Mouse (Mus musculus) cerebellum, adult 8-10 months (tissue): ENCODE data around the gene Uba5.

Experiments
- DNase-seq: peaks from one replicate; pipeline ENCODE4 v3.0.0; 2022

The Uba5 gene

GRCm38 (mm10) chr9:104063244-104063961 is 469 bp upstream of the Uba5 start, which contains the start of gene Acad11:
TSS of gene Acad11 (plus strand) at chr9:104063377.
- DNase-seq, result peak; percentile 92

DNA sequence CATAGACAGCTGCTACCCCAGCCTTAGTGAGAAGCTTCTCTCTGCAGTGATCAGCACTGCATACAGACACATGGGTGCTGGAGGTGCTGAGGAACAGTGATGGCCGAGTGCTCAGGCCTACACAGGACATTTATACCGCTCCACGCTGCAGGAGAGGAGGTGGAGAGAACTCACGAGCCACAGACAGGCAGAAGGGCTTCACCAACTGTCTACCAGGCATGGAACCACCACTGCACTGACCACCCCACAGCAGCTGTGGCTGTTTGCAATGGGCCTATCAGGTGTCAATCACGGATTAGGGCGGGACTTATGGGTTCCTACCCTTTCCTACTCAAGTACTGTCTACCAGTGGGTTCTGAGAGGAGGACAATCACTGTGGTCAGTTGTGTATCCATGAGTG is 11.9 kb downstream of the Uba5 start:
- no peak for DNase-seq

DNA sequence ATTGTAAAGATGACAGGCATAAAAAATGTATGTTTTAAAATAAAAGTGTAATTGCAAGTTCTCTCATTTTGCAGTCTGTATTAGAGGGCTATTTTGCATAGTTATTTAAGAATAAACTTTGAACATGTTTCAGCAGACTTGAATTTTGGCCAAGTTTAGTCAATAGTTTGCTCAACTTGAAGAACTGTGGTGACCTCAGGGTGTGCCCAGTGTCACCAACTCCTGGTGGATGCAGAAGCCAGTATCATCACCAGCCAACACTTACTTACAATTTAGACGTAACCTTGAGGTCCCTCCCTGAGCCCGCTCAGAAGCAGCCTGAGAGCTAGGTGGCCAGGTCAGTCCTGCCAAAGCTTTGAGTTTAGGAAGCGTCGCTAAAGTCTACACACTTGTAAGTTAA is 19.3 kb downstream of the Uba5 start:
- no peak for DNase-seq

DNA sequence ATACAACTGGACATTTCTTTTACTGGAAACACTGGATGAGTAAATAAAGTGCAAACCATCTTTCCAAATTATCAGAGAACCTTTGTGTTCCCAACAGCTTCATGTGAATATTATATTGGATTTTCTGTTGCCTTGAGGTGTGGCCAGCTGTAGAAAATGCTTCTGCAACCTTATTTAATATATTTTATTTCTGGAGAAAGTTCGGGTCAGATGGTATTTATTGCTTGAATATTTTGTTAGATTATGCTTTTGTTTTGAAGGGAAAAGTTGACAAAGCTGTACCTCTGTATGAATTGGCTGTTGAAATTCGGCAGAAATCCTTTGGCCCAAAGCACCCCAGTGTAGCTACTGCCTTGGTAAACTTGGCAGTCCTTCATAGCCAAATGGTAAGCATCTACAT is 22.6 kb downstream of the Uba5 start, which contains the start of gene Gm28305:
TSS of gene Gm28305 (plus strand) at position 301 of the 400 bp plus-strand sequence.
- no peak for DNase-seq

- DNase-seq, result no peak
Measured at GRCm38 (mm10) chr9:104039742-104040141, 23.2 kb downstream of the Uba5 start.

DNA sequence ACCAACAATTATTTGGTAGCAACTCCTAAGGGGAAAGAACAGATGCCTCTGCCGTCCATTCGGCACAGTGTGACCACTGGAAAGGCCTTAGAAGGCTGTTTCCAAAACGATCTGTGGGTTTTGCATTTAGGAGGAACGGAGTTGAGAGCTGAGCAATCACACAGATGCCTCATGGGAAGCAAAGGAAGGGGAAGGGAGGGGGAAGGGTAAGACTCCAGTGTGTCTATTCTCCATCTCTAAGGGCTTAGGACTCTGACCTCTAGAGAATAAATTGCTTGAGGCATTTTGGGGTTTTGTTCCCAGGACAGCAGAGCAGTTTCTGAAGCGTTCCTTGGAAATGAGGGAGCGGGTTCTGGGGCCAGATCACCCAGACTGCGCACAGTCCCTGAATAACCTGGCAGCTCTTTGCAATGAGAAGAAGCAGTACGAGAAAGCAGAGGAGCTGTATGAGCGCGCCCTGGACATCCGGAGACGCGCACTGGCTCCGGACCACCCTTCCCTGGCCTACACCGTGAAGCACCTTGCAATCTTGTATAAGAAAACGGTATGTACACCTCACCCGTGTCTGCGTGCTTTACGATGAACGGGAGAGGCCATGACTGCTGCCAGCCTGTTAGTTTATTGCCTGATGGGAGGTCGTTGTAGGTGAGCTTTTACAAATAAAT is 23.8 kb downstream of the Uba5 start:
- no peak for DNase-seq

DNA sequence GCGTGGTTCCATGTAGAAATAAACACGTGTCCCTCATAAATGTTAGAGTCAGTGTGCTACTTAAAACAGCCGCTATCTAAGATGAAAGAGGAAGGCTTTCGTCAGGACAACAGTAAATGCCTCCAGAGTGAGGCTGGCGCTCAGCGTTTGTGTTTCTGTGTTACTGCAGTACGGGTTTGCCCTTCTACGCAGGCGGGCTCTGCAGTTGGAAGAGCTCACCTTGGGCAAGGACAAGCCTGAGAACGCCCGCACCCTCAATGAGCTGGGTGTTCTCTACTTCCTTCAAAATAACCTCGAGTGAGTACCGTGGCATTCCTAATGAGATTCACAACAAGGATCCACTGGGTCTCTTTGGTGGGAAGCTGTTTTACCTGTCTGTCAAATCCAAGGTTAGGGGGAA is 24.7 kb downstream of the Uba5 start:
- DNase-seq, result no peak

- peak; percentile 58 for DNase-seq
Measured at GRCm38 (mm10) chr9:104035261-104036015, 27.5 kb downstream of the Uba5 start.

DNA sequence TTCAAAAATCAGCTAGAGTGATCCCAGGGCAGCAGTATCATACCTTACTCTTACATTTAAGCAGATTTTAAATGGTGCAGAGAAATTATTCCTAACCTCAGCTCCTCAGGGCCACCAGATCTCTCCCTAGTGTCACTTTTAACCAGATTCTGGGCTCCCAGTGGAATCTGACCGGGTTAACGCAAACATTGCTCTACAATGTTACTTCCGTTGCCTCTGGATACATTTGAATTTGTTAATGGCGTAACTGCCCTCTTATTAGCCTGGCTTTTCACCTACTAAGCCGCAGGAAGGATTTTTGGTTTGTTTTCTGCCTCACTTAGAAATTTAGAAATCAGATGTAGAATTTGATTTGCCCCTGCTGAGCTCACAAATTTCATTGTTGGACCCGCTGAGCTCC is 28.2 kb downstream of the Uba5 start:
- no peak for DNase-seq

GRCm38 (mm10) chr9:104034231-104034630 is 28.7 kb downstream of the Uba5 start:
- no peak for DNase-seq

DNA sequence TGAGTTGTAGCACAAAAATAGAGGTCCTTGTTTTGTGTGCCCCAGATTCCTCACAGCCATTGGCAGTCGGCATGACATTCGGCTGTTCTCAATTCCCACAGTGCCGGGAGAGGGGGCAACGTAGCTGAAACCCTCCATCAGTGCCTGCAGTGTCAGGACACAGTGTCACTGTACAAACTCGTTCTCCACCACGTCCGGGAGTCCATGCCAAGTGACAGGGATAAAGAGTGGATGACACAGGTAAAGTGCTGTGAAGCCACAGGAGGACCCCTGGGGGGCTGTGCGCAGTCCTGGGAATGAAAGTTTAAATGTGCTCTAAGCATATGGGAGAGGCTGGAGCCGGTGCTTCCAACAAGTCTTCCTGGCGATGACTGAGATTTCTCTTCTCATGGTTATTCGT is 33.1 kb downstream of the Uba5 start:
- no peak for DNase-seq

DNA sequence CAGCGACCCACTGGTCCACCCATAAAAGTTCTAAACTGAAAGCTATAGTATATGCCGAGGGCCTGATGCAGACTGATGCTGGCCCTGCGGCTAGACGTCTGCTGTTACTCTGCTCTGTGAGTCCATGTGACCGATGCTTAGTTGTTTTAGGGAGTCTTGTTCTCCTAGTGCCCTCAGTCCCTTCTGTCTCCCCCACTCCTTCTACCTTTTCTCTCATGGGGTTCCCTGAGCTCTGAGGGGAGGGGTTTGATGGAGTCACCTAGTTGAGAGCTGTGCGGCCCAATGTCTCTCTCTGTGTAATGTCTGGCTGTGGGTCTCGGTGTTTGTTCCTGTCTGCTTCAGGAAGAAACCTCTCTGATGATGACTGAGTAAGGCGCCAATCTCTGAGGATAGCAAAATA is 35.7 kb downstream of the Uba5 start:
- no peak for DNase-seq

DNA sequence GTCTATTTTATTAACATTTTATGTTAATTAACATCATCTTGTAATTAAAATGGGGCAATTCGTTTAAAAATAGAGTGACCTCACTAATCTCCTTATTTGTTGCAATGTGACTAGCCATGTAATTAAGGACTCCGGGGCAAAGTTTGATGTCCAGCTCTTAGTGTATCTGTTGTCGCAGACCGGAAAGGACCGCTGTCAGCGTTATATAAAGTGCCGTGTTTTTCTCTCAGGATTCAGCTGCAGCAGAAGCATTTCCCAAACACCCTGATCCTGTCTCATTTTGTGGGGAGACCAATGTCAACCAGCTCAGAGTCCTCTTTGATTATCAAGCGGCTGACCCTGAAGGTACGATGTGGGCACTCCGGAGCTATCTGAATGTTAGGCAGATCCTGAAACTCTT is 41.9 kb downstream of the Uba5 start:
- DNase-seq, result no peak

- DNase-seq, result no peak
Measured at GRCm38 (mm10) chr9:104014526-104014925, 48.4 kb downstream of the Uba5 start.

- no peak for DNase-seq
Measured at GRCm38 (mm10) chr9:104002913-104003330, 60.0 kb downstream of the Uba5 start.

DNA sequence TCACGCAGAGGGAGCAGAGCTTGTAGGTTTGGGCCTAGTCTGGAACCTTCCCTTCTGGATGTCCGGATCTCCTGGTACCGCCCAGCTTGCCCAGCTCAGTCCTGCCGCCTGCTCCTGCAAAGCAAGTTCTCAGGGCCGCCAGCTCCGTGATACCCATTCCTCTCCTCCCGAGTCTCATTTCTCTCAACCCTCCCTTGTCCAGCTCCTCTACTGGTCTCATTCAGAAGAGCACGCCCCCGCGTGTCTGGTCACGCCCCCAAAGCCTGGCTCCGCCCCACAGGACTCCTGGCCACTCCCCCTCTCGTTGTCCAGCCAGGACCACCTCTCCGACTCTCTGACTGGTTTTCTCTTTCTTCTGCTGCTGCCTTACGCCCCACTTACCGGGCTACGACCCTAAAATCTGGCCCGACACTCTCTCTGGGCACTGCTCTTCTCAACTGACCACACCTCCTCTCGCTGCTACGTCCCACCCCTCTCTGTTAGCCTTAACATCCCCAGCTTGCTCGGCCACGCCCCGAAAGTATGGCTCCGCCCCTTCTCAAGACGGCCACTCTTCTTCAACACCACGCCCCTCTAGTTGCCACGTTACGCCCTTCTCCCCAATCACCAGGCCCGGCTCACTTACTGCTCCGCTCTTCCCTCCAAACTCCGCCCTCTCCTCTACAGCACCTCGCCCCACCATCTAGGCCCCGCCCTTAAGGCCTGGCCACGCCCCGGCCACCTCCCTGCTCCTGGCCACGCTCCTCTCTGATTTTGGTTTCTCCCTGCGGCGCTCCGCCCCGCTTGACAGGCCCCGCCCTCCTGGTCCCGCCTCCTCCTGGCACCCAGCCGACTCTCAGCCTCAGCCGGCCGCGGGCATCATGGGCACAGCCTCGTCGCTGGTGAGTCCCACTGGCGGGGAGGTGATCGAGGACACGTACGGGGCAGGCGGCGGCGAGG is 60.7 kb downstream of the Uba5 start, which contains the start of gene Nphp3:
TSS of gene Nphp3 (plus strand) at position 624 of the 939 bp plus-strand sequence.
- DNase-seq, result peak; percentile 100

DNA sequence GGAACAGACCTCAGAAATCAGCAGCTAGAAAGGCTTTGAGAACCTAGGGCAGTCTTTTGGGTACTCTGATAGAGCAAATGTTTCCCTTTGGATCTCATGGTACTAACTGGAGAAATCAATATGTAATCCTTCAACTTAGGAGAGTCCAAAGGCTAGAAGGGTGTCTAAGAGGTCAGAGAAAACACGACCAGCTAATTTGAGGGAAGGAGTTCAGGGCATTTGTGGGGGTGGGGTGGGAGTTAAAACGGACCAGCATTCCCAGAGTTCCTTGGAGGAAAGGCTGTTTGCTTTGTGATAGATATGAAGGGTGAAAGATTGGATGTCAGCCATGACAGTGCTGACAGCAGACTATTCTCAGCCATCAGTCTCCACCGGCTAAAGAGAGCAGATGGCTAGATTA is 62.3 kb downstream of the Uba5 start:
- no peak for DNase-seq
